Mouse (Mus musculus) mesoderm, embryonic 11.5 days (tissue): ENCODE results near the gene Trim47.

Experiments
- DNase-seq: peaks from one replicate; pipeline ENCODE4 v3.0.0-alpha.2; 2012; ENCODE audit warnings: low read depth, low spot score

Trim47 gene

DNA sequence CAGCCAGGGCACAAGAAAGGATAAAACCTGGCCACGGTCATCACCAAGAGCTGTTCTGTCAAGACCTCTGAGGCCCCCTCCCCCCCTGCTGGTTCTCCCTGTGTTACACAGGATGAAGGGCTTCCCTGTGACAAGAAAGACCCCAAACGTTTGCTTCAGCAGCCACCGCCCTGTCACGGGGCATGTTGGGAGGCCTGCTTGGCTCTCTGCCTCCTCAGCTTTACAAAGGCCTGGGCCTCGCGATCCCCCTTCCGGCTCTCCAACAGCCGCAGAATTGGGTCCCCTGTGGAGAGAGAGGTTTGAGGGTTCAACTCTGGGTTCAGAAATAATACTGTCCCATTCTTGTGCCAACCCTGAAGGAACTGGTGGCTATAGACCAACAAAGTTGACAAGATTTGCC is 64.5 kb downstream of the Trim47 start:
- DNase-seq, result no peak

DNA sequence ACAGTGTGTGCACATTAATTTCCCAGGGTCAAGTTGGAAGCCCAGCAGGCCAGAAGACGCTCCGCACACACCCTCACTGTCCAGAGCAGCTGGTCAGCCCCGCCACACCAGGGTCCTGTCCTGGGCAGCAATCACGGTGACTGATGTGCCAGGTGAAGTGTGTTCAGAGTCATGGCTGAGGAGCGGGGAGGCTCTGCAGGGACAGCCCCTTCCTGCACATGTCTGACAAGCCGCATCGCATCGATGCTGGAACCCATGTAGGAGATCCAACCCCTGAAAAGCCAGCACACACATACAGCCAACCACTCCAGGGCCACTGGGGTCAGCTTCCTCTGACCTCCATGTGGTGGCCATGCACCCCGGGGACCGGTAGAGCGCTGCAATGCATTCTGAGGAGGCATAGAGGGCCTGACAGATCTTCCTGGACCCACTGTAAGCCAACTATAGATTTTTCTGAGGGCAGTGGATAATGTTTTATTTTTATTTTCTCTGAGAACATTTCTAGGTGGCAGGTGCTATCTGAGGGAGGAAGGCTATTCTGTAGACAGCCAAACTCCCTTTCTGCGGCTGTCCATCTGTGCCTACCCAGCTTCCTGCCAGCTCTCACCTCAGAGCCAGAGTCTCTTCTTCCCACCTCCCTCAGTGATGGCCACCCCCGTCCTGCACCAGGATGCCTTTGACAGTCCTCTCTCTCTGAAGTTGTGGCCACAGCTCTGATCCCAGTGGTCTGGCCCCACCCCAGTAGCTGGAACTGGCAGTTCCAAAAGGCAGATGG is 65.2 kb downstream of the Trim47 start:
- DNase-seq, result no peak

DNA sequence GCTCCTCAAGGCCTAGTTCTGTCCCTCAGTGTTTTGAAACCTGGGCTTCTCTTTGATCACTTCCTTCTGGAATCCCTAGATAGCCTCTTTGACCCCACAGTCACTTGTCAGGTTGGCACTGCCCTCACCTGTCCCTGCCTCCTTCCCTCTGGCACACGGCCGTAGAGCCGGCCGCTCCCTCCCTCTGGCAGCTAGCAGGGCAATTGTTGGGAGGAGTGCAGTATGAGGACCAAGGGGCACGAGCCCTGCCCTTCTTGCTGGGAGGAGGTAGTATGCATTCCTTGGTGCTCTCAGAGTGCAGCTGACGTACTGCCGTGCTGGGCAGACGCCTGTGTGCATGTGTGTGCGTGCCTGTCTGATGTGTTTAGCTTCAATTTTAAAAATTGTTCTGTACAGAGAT is 66.4 kb downstream of the Trim47 start:
- DNase-seq, result no peak

DNA sequence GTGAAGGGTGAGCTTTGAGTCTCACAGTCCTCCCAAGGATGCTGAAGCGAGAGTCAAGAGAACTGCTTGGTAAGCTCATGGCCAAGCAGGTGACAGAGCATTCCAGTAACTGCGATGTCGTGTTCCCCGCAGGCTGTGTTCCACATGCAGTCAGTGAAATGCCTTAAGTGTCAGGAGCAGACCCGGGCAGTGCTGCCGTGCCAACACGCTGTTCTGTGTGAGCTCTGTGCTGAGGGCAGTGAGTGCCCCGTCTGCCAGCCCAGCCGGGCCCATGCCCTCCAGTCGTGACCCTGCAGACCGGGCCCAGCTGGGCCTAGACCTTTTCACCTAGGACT is 67.4 kb downstream of the Trim47 start:
- DNase-seq, result no peak

DNA sequence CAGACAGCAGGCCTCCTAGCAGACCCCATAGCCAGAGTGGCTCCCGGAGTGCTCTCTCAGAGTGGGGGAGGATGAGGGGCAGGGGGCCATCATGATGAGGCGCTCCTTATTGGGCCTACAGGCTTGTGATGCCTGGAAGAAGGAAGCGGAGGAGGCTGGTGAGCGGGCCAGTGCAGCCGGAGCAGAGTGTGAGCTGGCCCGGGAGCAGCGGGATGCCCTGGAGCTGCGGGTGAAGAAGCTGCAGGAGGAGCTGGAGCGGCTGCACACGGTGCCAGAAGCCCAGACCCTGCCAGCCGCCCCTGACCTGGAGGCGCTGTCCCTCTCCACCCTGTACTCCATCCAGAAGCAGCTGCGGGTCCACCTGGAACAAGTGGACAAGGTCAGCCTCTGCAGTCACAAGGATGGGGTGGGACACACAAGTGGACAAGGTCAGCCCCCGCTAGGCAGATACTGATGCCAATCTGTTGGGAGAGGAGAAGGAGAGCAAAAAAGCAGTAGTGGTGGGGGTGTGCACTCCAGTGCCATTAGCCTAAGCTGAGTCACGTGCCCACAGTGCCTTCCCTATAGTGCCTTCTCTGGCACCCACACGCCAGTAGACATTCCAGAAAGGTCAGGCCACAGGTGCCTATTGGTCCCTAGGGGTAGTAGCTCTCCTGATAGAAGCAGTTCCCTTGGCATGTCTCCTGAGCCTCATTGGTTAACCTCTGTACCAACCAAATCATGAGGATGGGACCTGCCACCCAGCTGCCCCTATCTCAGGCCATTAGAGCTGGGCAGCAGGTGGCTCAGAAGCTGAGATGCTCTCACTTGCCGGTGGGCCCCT is 67.9 kb downstream of the Trim47 start:
- no peak for DNase-seq

DNA sequence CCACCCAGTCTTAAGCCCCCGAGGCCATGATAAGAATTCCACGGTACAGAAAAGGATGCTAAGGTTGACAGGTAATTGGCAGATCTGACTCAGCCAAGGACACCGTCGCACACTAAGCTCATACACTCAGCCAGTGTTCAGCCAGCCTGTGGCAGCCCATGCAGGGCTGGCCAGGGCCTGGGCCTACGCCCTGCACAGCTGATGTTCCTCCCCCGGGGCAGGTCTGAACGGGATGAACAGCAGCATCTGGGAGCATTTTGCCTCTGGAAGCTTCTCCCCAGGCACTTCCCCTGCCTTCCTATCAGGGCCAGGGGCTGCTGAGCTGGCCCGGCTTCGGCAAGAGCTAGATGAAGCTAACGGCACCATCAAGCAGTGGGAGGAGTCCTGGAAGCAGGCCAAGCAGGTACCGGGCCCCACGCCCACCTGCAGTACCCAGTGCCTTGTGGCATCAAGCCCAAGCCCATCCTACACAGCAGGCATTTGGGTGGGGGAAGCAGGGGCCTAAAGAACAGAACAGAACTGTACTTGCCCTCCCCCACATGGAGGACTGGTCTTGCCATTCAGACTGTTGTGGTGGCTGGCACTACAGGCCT is 68.9 kb downstream of the Trim47 start:
- no peak for DNase-seq

DNA sequence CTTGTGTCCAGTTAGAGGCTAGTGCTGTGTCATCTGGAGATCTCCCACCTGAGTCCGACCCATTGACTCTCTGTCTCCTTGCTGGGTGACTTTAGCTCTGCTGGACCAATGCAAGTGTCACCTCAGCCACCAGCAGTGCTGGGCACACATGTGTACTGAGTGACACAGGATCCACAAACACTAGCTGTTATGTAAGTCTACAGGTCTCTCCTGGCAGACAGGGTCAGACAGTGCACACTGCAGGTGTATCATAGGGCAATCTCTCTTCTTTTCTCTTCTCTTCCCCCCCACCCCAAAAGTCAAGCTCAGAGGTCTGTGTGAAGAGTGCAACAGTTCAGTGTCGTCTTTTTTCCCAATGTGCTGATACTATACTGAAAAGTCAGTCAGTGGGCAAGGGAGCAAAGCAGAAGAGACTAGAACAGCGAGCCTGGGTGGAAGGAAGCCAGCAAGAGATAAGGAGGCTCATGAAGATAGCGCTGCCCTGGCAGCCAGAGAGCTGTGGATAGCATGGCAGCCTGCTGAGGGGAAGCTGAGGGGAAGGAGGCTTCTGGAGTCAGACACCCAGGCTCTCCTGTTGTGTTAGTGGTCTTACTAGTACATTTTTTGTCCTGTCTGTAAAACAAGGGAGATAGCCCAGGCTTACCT is 69.7 kb downstream of the Trim47 start:
- no peak for DNase-seq

DNA sequence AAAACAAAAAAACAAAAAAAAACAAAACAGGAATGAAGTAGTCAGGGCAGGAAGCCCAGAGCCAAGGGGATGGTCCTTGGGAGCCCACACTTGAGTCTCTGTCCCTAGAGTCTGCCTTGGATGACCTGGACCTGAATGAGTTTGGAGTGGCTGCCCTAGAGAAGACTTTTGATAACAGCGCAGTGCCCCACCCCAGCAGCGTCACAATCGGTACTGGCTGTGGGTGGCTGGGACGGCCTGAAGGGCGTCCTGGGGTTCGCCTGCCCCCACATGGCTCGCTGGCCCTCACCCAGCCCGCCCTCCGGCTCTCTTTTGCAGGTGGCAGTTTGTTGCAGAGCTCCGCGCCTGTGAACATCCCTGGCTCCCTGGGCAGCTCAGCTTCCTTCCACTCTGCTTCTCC is 71.1 kb downstream of the Trim47 start:
- no peak for DNase-seq
